Mouse (Mus musculus) liver, adult 10 weeks (tissue): Measurements from ENCODE around the gene Ctsa. TPM values are rescaled to one million over a fixed set of nuclear protein-coding genes. Genes with fewer than 3 reads are reported as not detected.

Experiments
- polyA plus RNA-seq: library from polyadenylated mRNA; stranded (reverse); fragments of 350-450 nt; fragmentation: Illumina TruSeq; extraction: RNeasy Lipid Tissue Mini Kit (QIAGEN cat#74804); gene quantifications from one replicate; pipeline ENCODE4 v1.2.3, GENCODE M21; 2014; ENCODE audit warnings: low read depth, low replicate concordance

The Ctsa gene
- polyA plus RNA-seq: 46.3 TPM

GRCm38 (mm10) chr2:164832748-164833301, at the start of gene Ctsa:
TSS of gene Ctsa (plus strand) at chr2:164832873.

GRCm38 (mm10) chr2:164785481-164786387, 46.9 kb upstream of the Ctsa start, which contains the start of gene Snx21:
TSS of gene Snx21 (plus strand) at chr2:164785823.

GRCm38 (mm10) chr2:164804533-164805331, 27.9 kb upstream of the Ctsa start, which contains the start of the genes Acot8 and Zswim3:
TSS of gene Acot8 (minus strand) at chr2:164804882.
TSS of gene Zswim3 (plus strand) at chr2:164805098.

GRCm38 (mm10) chr2:164822636-164823165, 10.0 kb upstream of the Ctsa start, which contains the start of gene Zswim1:
TSS of gene Zswim1 (plus strand) at chr2:164822686.

GRCm38 (mm10) chr2:164828437-164828836, 4.2 kb upstream of the Ctsa start, which contains the start of gene Spata25:
TSS of gene Spata25 (minus strand) at chr2:164828537.

GRCm38 (mm10) chr2:164833314-164833959, 764 bp downstream of the Ctsa start, which contains the start of gene Neurl2:
TSS of gene Neurl2 (minus strand) at chr2:164833456.

DNA sequence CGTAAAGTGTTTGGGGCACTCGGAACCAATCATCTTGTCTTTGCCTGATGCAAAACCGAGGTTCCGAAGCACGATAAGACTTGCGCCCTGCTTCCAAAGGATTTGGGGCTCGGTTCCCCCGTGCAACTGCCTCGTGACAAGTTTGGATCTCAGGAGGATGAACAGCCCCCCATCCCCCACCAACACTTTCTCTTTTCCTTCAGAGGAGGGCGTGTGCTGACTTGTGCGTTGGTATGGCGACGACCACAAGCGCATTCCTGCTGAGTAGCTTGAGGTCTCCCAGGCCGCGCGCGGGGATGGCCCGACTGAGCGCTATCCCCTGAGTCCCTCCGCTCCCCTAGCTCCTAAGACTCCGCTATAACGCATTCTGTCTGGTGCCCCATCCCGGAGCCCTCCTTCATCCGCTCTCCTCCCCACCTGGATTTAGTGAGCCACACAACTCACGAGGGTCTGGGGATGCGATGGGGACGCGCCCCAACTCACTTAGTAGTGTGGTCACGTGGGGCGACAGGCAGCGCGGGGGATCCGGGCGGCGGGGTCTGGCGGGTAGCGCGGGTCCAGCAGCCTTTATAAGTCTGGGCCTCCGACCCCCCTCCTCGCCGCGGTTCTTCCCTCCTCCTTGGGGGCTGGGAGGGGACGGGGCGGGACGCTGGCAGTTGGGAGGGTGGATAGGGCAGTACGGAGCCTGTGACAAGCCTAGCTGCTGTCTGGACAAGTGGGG, 24.6 kb downstream of the Ctsa start, which contains the start of gene Pltp:
Pltp (minus strand) TSS at position 611 of the 721 bp plus-strand sequence.

DNA sequence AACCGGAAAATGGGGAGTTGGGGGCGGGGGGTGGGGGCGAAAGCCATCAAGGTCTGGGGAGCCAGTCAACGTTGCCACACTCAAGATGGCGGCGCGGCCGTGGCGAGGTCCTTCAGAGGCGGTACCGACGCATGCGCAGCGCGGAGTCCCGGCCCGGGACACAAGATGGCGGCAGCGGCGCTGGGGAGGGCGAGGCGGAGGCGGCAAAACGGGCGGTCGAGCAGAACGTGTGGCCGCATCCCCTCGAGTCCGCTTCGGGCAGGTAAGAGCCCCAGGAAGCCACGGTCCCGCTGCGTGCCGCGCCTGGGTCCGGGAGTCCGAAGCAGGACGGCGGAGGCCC, 46.5 kb downstream of the Ctsa start, which contains the start of gene Pcif1:
Pcif1 (plus strand) TSS at position 77 of the 340 bp plus-strand sequence.

Other genes with a start within 250 kb of the Ctsa start
- not detected for gene Wfdc6a, start 247.4 kb upstream of the Ctsa start, polyA plus RNA-seq
- not detected for gene Eppin, start 239.3 kb upstream of the Ctsa start, polyA plus RNA-seq
- gene Wfdc6b, start 219.4 kb upstream of the Ctsa start, polyA plus RNA-seq: not detected
- gene Wfdc8, start 219.2 kb upstream of the Ctsa start, polyA plus RNA-seq: not detected
- 0.37 TPM for gene Wfdc16, start 194.1 kb upstream of the Ctsa start, polyA plus RNA-seq
- gene Wfdc10, start 176.8 kb upstream of the Ctsa start, polyA plus RNA-seq: not detected
- not detected for gene Wfdc9, start 176.3 kb upstream of the Ctsa start, polyA plus RNA-seq
- not detected for gene Wfdc11, start 158.8 kb upstream of the Ctsa start, polyA plus RNA-seq
- gene Wfdc13, start 147.8 kb upstream of the Ctsa start, polyA plus RNA-seq: not detected
- not detected for gene Spint4, start 134.4 kb upstream of the Ctsa start, polyA plus RNA-seq
- not detected for gene Spint5, start 117.6 kb upstream of the Ctsa start, polyA plus RNA-seq
- not detected for gene Wfdc3, start 86.9 kb upstream of the Ctsa start, polyA plus RNA-seq
- gene Dnttip1, start 86.9 kb upstream of the Ctsa start, polyA plus RNA-seq: 1.6 TPM
- not detected for gene Ube2c, start 63.0 kb upstream of the Ctsa start, polyA plus RNA-seq
- not detected for gene Tnnc2, start 52.9 kb upstream of the Ctsa start, polyA plus RNA-seq
- gene Snx21, start 47.0 kb upstream of the Ctsa start, polyA plus RNA-seq: 1.1 TPM
- 0.93 TPM for gene Acot8, start 28.0 kb upstream of the Ctsa start, polyA plus RNA-seq
- gene Zswim3, start 27.8 kb upstream of the Ctsa start, polyA plus RNA-seq: 0.90 TPM
- 0.95 TPM for gene Zswim1, start 10.2 kb upstream of the Ctsa start, polyA plus RNA-seq
- gene Spata25, start 4.3 kb upstream of the Ctsa start, polyA plus RNA-seq: not detected
- not detected for gene Neurl2, start 583 bp downstream of the Ctsa start, polyA plus RNA-seq
- 3.6 TPM for gene Pltp, start 24.8 kb downstream of the Ctsa start, polyA plus RNA-seq
- gene Pcif1, start 46.4 kb downstream of the Ctsa start, polyA plus RNA-seq: 3.5 TPM
- gene Zfp335, start 78.9 kb downstream of the Ctsa start, polyA plus RNA-seq: 0.40 TPM
- gene Mmp9, start 107.9 kb downstream of the Ctsa start, polyA plus RNA-seq: not detected
- 1.8 TPM for gene Slc12a5, start 127.9 kb downstream of the Ctsa start, polyA plus RNA-seq
- 5.0 TPM for gene Ncoa5, start 202.0 kb downstream of the Ctsa start, polyA plus RNA-seq
- gene Cd40, start 222.8 kb downstream of the Ctsa start, polyA plus RNA-seq: not detected